Mouse (Mus musculus) bone marrow, adult 2 months (tissue): ENCODE results near the gene Col15a1. TPM values are rescaled to one million over a fixed set of nuclear protein-coding genes. Genes with fewer than 3 reads are reported as not detected.

ENCODE experiments used
- H3K27ac ChIP-seq: fragments of 200-500 bp; 2 replicates; pipeline ENCODE4 v1.5.1; 2012; ENCODE audit warnings: low read depth, mild to moderate bottlenecking, control low read depth, inconsistent platforms, low read length; ENCODE audit not compliant: control insufficient read depth, poor library complexity, insufficient read depth
- H3K4me1 ChIP-seq: fragments of 200-500 bp; 2 replicates; pipeline ENCODE4 v1.6.1; 2011; ENCODE audit warnings: low read length; ENCODE audit not compliant: control insufficient read depth, insufficient read depth
- H3K4me3 ChIP-seq: fragments of 200-500 bp; replicated peaks from 2 replicates; pipeline ENCODE3; 2011; ENCODE audit warnings: mild to moderate bottlenecking, low read depth, low read length, control low read depth; ENCODE audit not compliant: control insufficient read depth
- CTCF ChIP-seq: fragments of 200-500 bp; IDR thresholded peaks from 2 replicates; pipeline ENCODE4 v1.5.1; 2011; ENCODE audit warnings: low read length, control low read depth; ENCODE audit not compliant: control insufficient read depth, insufficient read depth
- POLR2A ChIP-seq: fragments of 200-500 bp; IDR thresholded peaks from 2 replicates; pipeline ENCODE4 v1.6.1; 2011; ENCODE audit warnings: low read depth, mild to moderate bottlenecking, control low read depth, low read length, borderline replicate concordance; ENCODE audit not compliant: control insufficient read depth
- WGBS: fragments of 180-500 bp; shearing (Covaris S2); methylation state at CpG from one replicate; pipeline ENCODE4 v1.1.7; 2018; 5-methylcytosine and 5-hydroxymethylcytosine counted together
- polyA plus RNA-seq: library from polyadenylated mRNA; stranded (reverse); fragments of >200 nt; gene quantifications from 2 replicates; pipeline ENCODE4 v1.2.4, GENCODE M21; 2011; ENCODE audit warnings: low replicate concordance; ENCODE audit not compliant: missing spikeins, insufficient read depth, insufficient read length

Col15a1 gene
- polyA plus RNA-seq, 1 experiment = 1.8 TPM

DNA sequence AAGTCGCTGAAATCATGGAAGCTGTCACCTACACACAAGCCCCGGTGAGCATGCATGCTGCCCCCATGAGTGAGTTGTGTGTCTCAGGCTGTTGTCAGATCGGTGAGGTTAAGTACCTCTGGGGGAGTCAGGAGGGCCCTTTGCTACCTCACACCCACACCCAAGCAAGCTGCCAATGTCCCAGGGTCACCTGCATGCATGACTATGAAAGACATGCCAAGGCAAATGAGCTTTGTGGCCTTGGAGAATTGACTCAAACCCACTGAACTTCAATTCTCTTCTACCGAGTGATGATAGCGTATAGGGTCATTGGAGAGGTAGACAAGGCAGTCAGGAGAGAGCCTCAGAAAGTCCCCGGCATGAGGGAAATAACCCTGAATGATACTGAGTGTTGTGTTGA is 41.2 kb downstream of the Col15a1 start:
- no peak overlapping the region for H3K4me3 ChIP-seq
- no peak overlapping the region for H3K27ac ChIP-seq
- no peak for TF ChIP-seq POLR2A
- no peak for TF ChIP-seq CTCF
- H3K4me1 ChIP-seq = no peaks in the 10 kb centered on the region; the same call in 1 of the 2 replicates
- WGBS = 88% methylated on average over 6 of the region's 6 CpGs

DNA sequence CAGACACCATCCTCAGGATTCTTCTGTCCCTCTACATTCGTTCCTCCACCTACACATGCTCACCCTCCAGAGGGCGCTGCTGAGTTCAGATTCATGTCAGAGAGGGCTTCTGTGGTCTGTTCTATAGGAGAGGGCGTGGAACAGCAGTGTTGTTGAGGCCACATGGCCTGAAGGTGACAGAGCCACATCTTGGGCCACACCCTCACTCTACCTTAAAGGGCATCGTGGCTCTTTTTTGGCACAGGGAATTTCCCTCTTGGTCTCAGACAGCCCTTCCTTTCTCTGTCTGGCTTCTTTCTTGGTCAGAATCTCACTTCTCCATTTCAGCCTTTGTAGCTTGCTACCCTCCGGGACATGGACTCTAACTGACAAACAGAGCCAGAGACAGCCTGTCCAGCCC is 43.1 kb downstream of the Col15a1 start:
- H3K4me3 ChIP-seq = no peak overlapping the region
- 2% methylated on average over 5 of the region's 5 CpGs for WGBS
- TF ChIP-seq POLR2A (no peak), CTCF (peak; percentile 85)
- no peak overlapping the region for H3K27ac ChIP-seq
- no peaks in the 10 kb centered on the region; the same call in 1 of the 2 replicates for H3K4me1 ChIP-seq

DNA sequence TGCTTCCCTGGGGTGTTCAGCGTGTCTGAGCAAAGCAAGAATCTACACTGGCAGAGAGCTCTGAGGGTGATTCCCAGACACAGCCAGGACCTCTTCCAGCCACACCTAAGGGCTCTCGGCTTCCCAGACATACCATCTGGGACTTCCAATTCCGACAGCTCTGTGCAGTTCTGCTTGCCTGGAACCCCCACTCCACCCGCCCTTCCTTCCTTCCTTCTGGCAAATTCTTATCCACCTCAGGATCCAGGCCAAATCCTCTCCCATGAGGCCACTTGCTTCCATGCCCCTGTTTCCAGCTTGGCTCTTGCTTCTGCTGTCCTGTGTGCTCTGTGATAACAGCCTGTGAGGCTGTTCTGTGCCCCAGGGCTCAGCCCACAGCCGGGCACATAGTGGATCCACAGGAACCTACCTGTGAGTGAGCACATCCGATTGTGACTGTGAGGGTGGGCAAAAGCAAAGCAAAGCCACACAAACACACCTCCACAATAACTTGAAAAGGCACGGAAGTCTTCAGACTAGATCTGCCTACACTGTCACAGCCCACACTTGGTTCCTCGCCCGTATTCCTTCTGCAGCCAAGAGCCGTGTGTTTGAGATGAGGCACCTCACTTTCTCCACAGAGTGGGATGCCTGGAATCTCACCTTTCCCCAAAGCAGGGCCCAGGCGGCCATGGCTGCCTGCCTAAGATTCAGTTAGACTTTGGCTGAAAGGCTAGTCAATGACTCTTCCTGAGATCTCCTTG is 43.9 kb downstream of the Col15a1 start:
- no peak overlapping the region for H3K4me3 ChIP-seq
- no peak for TF ChIP-seq POLR2A
- no peak for TF ChIP-seq CTCF
- WGBS = 78% methylated on average over 11 of the region's 11 CpGs
- no peak overlapping the region for H3K27ac ChIP-seq
- no peaks in the 10 kb centered on the region; the same call in 1 of the 2 replicates for H3K4me1 ChIP-seq

DNA sequence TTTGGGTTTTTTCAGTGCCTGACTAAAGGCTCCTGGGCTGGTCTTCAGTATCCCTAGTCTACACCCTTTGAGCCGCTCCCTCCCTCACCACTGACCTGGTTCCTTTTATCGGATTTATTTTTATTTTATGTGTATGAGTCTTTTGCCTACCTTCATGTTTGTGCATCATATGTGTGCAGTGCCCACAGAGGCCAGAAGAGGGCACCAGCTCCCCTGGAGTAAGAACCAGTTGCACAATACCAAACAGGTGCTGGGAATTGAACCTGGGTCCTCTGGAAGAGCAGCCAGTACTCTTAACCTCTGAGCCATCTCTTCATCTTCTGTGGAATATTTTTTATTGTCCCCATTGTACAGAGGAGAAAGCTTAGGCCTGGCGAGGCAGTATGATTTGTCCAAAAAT is 44.7 kb downstream of the Col15a1 start:
- TF ChIP-seq CTCF (no peak), POLR2A (no peak)
- Histone ChIP-seq H3K4me3 (no peak overlapping the region), H3K4me1 (no peaks in the 10 kb centered on the region; the same call in 1 of the 2 replicates), H3K27ac (no peak overlapping the region)
- 93% methylated on average over 3 of the region's 3 CpGs for WGBS

DNA sequence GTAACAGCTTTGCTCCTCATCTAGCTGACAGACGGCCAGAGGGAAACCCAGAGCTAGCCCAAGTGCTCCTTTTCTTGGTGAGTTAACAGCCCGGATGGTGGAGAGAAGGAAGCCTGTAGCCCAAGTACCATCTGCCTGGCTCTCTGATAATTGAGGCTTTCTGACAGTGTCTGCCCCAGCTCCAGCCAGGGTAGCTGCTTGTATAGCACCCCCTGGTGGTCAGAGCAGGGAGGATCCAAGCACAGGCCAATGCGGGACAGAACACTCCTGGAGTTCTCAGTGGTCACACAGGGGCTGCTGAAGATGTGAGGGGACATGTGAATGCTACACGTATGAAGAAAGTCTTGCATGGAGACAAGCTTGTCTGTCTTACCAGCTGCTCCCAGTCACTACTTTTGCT is 47.7 kb downstream of the Col15a1 start:
- peak; percentile 96 for TF ChIP-seq CTCF
- TF ChIP-seq POLR2A = no peak
- no peak overlapping the region for H3K27ac ChIP-seq

DNA sequence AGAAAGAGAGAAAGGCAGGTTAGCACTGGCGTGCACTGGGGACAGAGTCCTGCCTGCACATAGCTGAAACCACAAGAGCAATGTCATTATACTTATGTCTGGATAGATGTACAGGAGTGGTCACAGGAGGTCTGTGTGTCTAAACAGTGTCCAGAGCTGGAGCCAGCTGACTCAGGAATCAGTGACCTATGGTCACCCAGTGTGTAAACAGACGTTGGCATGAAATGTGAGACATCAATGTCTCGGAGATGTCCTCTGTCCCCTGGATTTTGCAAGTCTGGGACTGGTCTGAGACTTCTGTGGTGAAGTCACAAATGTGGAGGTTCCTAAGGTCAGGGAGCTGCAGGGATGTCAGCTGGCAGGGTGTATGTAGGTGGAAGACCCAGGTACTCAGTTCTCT is 50.2 kb downstream of the Col15a1 start:
- no peak overlapping the region for H3K27ac ChIP-seq
- 81% methylated on average over 3 of the region's 3 CpGs for WGBS
- no peak overlapping the region for H3K4me3 ChIP-seq
- no peak for TF ChIP-seq POLR2A
- no peak for TF ChIP-seq CTCF
- no peaks in the 10 kb centered on the region; the same call in 1 of the 2 replicates for H3K4me1 ChIP-seq

More for the DNA sequence above, 47.7 kb downstream of the Col15a1 start:
- 39% methylated on average over 4 of the region's 4 CpGs for WGBS
- Histone ChIP-seq H3K4me1 (no peaks in the 10 kb centered on the region; the same call in 1 of the 2 replicates), H3K4me3 (no peak overlapping the region)

DNA sequence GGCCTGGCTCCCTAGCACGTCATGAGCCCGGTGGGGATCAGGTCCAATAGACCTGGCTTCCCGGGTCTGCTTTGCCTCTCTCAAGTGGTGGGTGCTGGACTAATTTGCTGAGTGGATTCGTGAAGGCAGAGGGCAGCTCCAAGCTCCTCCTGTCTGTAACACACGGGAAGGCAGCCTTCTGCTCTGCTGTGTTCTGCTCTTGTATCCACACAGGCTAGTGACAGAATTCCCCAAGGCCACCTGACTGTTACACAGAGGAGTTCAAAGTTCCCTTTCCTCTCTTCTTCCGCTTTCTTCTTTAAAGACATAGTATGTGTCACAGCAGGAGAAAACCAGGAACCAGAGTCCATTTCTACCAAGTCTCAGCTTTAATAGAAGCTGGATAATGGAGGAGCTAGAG is 53.1 kb downstream of the Col15a1 start:
- 68% methylated on average over 6 of the region's 6 CpGs for WGBS
- no peak overlapping the region for H3K27ac ChIP-seq
- H3K4me1 ChIP-seq = no peaks in the 10 kb centered on the region; the same call in 1 of the 2 replicates
- H3K4me3 ChIP-seq = no peak overlapping the region
- TF ChIP-seq POLR2A (no peak), CTCF (no peak)

DNA sequence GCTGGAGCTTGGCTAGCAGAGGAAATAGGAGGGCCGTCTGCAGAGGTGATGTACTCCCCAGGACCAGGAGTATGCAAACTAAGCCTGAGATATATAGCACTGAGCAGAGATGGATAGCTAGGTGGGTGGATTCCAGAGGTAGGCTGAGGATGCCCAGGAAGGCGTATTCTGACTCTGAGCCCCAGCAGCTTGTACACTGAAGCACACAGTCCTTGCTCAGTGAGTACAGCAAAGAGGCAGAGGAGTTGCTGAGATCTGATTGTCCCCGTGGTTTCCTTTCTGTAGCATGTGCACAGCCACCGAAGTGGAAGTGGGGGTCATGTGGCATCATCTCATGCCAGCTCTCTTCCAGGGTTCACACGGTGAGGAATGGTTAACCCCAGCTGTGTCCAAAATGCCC is 54.0 kb downstream of the Col15a1 start:
- WGBS = 15% methylated on average over 5 of the region's 5 CpGs
- H3K4me1 ChIP-seq = no peaks in the 10 kb centered on the region; the same call in 1 of the 2 replicates
- TF ChIP-seq POLR2A (no peak), CTCF (no peak)
- H3K4me3 ChIP-seq = no peak overlapping the region
- H3K27ac ChIP-seq = no peak overlapping the region

DNA sequence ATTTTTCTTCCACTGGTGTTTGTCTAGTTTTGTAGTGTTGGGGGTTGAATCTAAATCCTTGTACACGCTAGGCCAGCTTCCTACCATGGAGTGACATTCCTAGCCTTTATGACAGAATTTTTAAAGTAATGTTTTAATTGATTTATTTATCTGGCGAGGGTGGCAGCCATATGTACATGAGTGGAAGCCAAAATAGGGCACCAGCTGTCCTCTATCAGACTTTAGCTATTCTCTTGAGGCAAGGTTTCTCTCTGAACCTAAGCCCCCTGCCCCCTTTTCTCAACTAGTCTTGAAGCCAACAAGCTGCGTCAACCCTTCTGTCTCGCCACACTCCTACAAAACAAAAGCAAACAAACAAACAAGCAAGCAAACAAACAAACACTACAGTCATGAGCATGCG is 57.6 kb downstream of the Col15a1 start:
- Histone ChIP-seq H3K4me1 (no peaks in the 10 kb centered on the region; the same call in 1 of the 2 replicates), H3K4me3 (no peak overlapping the region), H3K27ac (no peak overlapping the region)
- no peak for TF ChIP-seq CTCF
- no peak for TF ChIP-seq POLR2A
- WGBS = 83% methylated on average over 5 of the region's 5 CpGs
